Mouse (Mus musculus) ovary, adult 18-20 months (tissue): Measurements from ENCODE around the gene Krt2.

Experiments
- DNase-seq: peaks from one replicate; pipeline ENCODE4 v3.0.0; 2022; ENCODE audit warnings: low spot score, mixed read lengths

The Krt2 gene

DNA sequence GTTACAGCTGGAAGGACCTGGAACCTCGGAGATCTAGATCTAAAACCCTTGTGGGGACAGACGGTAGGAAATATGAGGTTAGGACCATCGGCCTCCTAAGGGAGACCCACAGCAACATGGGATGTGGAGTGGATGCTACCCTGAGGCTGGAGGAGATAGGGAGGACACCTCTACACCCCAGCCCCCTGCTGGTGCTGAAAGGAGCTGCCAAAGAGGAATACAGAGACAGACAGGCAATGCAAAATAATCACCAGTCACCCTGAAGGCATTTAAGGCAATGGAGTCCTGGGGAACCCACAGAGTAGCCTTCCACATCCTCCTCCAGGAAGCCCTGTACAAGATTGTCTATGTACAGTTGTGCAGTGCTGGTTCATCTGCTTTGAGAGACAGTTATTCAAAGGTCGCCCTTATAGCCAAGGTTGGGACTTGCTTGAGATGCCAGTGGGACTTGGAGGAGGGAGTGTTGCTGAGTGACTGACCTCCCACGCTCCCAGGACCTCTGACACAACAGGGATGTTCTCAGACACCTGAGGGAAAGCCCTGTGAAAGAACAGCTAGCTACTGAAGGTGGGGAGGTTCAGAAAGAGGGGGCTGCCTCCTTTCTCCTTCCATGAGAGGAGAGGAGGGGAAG is 45.8 kb downstream of the Krt2 start:
- no peak for DNase-seq

DNA sequence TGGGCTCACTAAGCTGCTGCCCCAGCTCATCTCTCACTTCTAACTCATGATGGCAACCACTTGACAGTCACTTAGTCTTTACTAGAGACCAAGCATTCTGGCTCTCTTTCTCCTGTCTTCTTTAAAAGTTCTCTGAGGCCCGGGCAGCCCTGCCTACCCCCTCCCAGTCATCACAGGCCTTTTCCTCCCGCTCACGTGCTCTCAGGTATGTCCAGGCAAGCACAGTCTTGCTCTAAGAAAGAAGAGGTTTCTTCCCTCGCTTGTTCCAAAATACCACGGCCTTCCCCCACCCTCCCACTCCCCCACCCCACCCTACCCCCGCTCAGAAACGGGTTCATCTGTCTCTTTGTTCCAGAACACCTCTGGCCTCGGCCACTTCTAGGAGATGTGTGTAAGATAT is 47.7 kb downstream of the Krt2 start:
- DNase-seq, result no peak
